Mouse (Mus musculus): ENCODE results near the gene Tcf3.

- TF ChIP-seq ZNF384 (IDR thresholded peaks at IDR 0.05; ENCODE audit: low read depth, low read length) (no peak), HCFC1 (IDR thresholded peaks at IDR 0.05; ENCODE audit: borderline replicate concordance, insufficient read depth, low read length) (no peak), MAFK (IDR thresholded peaks at IDR 0.05; ENCODE audit: insufficient read depth, low read depth, low read length) (no peak), ZC3H11A (IDR thresholded peaks at IDR 0.05; ENCODE audit: borderline replicate concordance, low read depth, low read length) (no peak), CHD2 (IDR thresholded peaks at IDR 0.05; ENCODE audit: low read depth, low read length) (no peak)
Measured at GRCm38 (mm10) chr10:80434233-80434592, 766 bp upstream of the Tcf3 start.
